9 mouse cellular contexts compared by ENCODE assay signal in genomic region chr4:133864380-133864981, GRCm38 (mm10). TPM values are rescaled to one million over a fixed set of nuclear protein-coding genes. Genes with fewer than 3 reads are reported as not detected.
DNase-seq lines count a peak whose midpoint lies in the region; ATAC-seq and TF ChIP-seq lines count a peak whose summit lies in the region.
"Had no signal": no experiment of that assay in that cellular context is flagged by ENCODE, and none has a peak within 500 bp of the region (broad histone marks: within the 10 kb centered on the region; RNA-seq: fewer than 3 reads in every experiment).

No protein-coding gene starts in this region.

- H3K9ac ChIP-seq in kidney, embryonic 15.5 days: no peak overlapping the region
- H3K9ac ChIP-seq in stomach, embryonic 16.5 days (ENCODE audit: low read length): peak overlapping the region; percentile 33; the same call in 1 of the 2 replicates

- peak overlapping the region; percentile 5; the same call in 1 of the 2 replicates for H3K27ac ChIP-seq in spleen, adult 2 months (ENCODE audit: insufficient read depth, low read length)
- peak overlapping the region; percentile 84 for H3K27ac ChIP-seq in kidney, embryonic 15.5 days
- peak overlapping the region; percentile 8 for H3K27ac ChIP-seq in stomach, embryonic 16.5 days (ENCODE audit: low read length)
- H3K27ac ChIP-seq: macrophage had no signal

- no peaks in the 10 kb centered on the region for H3K27me3 ChIP-seq in spleen, adult 2 months (ENCODE audit: control insufficient read depth, insufficient read depth, low read length)
- H3K27me3 ChIP-seq in kidney, embryonic 15.5 days: no peaks in the 10 kb centered on the region
- no peaks in the 10 kb centered on the region for H3K27me3 ChIP-seq in stomach, embryonic 16.5 days (ENCODE audit: control insufficient read depth, insufficient read depth, low read length)

- no peaks in the 10 kb centered on the region for H3K4me1 ChIP-seq in spleen, adult 2 months (ENCODE audit: control insufficient read depth, insufficient read depth, insufficient read length)
- H3K4me1 ChIP-seq in kidney, embryonic 15.5 days: peaks cover 30% of the 10 kb centered on the region
- 0 out of 2 replicates have a peak, but pooled peaks cover 5% of the 10 kb centered on the region for H3K4me1 ChIP-seq in stomach, embryonic 16.5 days (ENCODE audit: control insufficient read depth, insufficient read depth, low read length)

- peak; percentile 16 for DNase-seq in embryo, embryonic 10 days (ENCODE audit: low spot score)
- DNase-seq in embryo, embryonic 11 days: no peak
- no peak for DNase-seq in spleen, adult 2 months (ENCODE audit: low read depth in 1 of 2, low spot score in 2 of 2)
- no peak for DNase-seq in spleen, postnatal 10 days (ENCODE audit: low spot score in 2 of 2)
- no peak for DNase-seq in thymus, postnatal 4 days
- no peak for DNase-seq in gastrocnemius, postnatal 14 days

- ATAC-seq in kidney, embryonic 15.5 days (replicated peaks; ENCODE audit: low FRiP score): peak; percentile 40
- ATAC-seq in stomach, embryonic 16.5 days (ENCODE audit: insufficient read depth, low FRiP score): no peak; the same call in 1 of the 2 replicates

- TF ChIP-seq POLR2A in spleen, adult 2 months (IDR thresholded peaks at IDR 0.05; ENCODE audit: low read depth, low read length): no peak

- H3K9me3 ChIP-seq in kidney, embryonic 15.5 days (replicated peaks): no peaks in the 10 kb centered on the region
- H3K9me3 ChIP-seq in stomach, embryonic 16.5 days (replicated peaks; ENCODE audit: control insufficient read depth, low read length): no peaks in the 10 kb centered on the region

- intact Hi-C loops in gastrocnemius, postnatal 14 days (cut with DNase I; ENCODE audit: low total_unique reads): no loop called here

- 91% methylated on average over 13 of the region's 13 CpGs for WGBS in spleen, adult 2 months
- WGBS in kidney, embryonic 15.5 days: 47% methylated on average over 13 of the region's 13 CpGs
- WGBS in stomach, embryonic 16.5 days: 56% methylated on average over 13 of the region's 13 CpGs

- TF ChIP-seq CTCF in spleen, adult 2 months (IDR thresholded peaks at IDR 0.05; ENCODE audit: extremely low read depth, insufficient read depth, insufficient read length, insufficient replicate concordance): no peak

- no peak overlapping the region for H3K4me2 ChIP-seq in kidney, embryonic 15.5 days
- H3K4me2 ChIP-seq in stomach, embryonic 16.5 days (ENCODE audit: low read depth, low read length): no peak overlapping the region

- no peak overlapping the region for H3K4me3 ChIP-seq in spleen, adult 2 months (ENCODE audit: extremely low read depth, insufficient read depth, insufficient read length)
- H3K4me3 ChIP-seq in kidney, embryonic 15.5 days (replicated peaks): no peak overlapping the region
- no peak overlapping the region for H3K4me3 ChIP-seq in stomach, embryonic 16.5 days (replicated peaks; ENCODE audit: low read length)

- H3K36me3 ChIP-seq in spleen, adult 2 months (ENCODE audit: control insufficient read depth, insufficient read depth, low read length): peaks cover 64% of the 10 kb centered on the region
- H3K36me3 ChIP-seq in kidney, embryonic 15.5 days: peaks cover 56% of the 10 kb centered on the region
- peaks cover 12% of the 10 kb centered on the region for H3K36me3 ChIP-seq in stomach, embryonic 16.5 days (ENCODE audit: control insufficient read depth, insufficient read depth, low read length)

RNA-seq across cellular contexts. Expression of gene Rps6ka1, which starts 23.1 kb away (rescaled TPM):
- 76.6 and 98.9 TPM in 2 replicates for polyA plus RNA-seq in spleen, adult 2 months (2012; rRNA removed)
- 44.5 and 47.5 TPM in 2 replicates for polyA plus RNA-seq in kidney, embryonic 15.5 days (2015; fragmentation: Nextera tagmentation; extraction: Ambion mirVana)
- polyA plus RNA-seq in stomach, embryonic 16.5 days (2015; fragmentation: Nextera tagmentation; extraction: Ambion mirVana): 69.2 and 71.8 TPM in 2 replicates
- total RNA-seq in gastrocnemius, postnatal 14 days (2021): 1 to 10 TPM; 5.0 to 5.4 TPM

Comparison
In these comparisons a context has a peak if more than half of its experiments do, and no peak if none do; other contexts are left out.
1. H3K27ac ChIP-seq: peak in every context shown above with its lines; median percentile 84 in kidney, embryonic 15.5 days; 8 in stomach, embryonic 16.5 days; 5 in spleen, adult 2 months.